Mouse (Mus musculus) limb, embryonic 12.5 days (tissue): Measurements from ENCODE around the gene Tmem40. TPM values are rescaled to one million over a fixed set of nuclear protein-coding genes. Genes with fewer than 3 reads are reported as not detected.

Experiments
- ATAC-seq: fragments of 200-750 bp; cut with Nextera tagmentation; 2 replicates; pipeline ENCODE4 v1.8.0; 2017; ENCODE audit warnings: low read depth, moderate TSS enrichment; ENCODE audit not compliant: insufficient number of reproducible peaks, insufficient read depth, low FRiP score, low TSS enrichment
- H3K27ac ChIP-seq: fragments of 300-500 bp; sonication (generic); 2 replicates; pipeline ENCODE4 v1.5.1; 2016; ENCODE audit warnings: mild to moderate bottlenecking, moderate library complexity
- H3K27me3 ChIP-seq: fragments of 300-500 bp; sonication (generic); 2 replicates; pipeline ENCODE4 v1.6.1; 2016; ENCODE audit warnings: mild to moderate bottlenecking, moderate library complexity
- H3K36me3 ChIP-seq: fragments of 300-500 bp; sonication (generic); 2 replicates; pipeline ENCODE4 v1.6.1; 2016; ENCODE audit warnings: mild to moderate bottlenecking, moderate library complexity
- H3K4me1 ChIP-seq: fragments of 300-500 bp; sonication (generic); replicated peaks from 2 replicates; pipeline ENCODE4 v1.6.1; 2016
- H3K4me2 ChIP-seq: fragments of 300-500 bp; sonication (generic); 2 replicates; pipeline ENCODE4 v1.6.1; 2016; ENCODE audit warnings: mild to moderate bottlenecking, moderate library complexity
- H3K4me3 ChIP-seq: fragments of 300-500 bp; sonication (generic); replicated peaks from 2 replicates; pipeline ENCODE4 v1.5.1; 2016; ENCODE audit warnings: mild to moderate bottlenecking
- H3K9ac ChIP-seq: fragments of 300-500 bp; sonication (generic); replicated peaks from 2 replicates; pipeline ENCODE4 v1.6.1; 2016; ENCODE audit warnings: mild to moderate bottlenecking, moderate library complexity
- H3K9me3 ChIP-seq: fragments of 300-500 bp; sonication (generic); 2 replicates; pipeline ENCODE4 v1.6.1; 2016; ENCODE audit warnings: mild to moderate bottlenecking, moderate library complexity
- WGBS: fragments of 180-500 bp; shearing (Covaris S2); methylation state at CpG from one replicate; pipeline ENCODE4 v1.1.7; 2016; 5-methylcytosine and 5-hydroxymethylcytosine counted together
- polyA plus RNA-seq: library from polyadenylated mRNA; unstranded; fragments of >200 nt; fragmentation: Nextera tagmentation; extraction: Ambion mirVana; gene quantifications from 2 replicates; pipeline ENCODE4 v1.2.1, GENCODE M21; 2016

Gene Tmem40
- polyA plus RNA-seq, 1 experiment from 2014 or later, result 1.7 TPM

- H3K9me3 ChIP-seq, result no peaks in the 10 kb centered on the region
- ATAC-seq, result 0 out of 2 replicates have a peak, but pooled peaks have one; percentile 21
- H3K27me3 ChIP-seq, result no peaks in the 10 kb centered on the region
- H3K4me1 ChIP-seq, result no peaks in the 10 kb centered on the region; the same call in 1 of the 2 replicates
- 85% methylated on average over 34 of the region's 34 CpGs for WGBS
- peaks cover 100% of the 10 kb centered on the region for H3K36me3 ChIP-seq
- peak overlapping the region; percentile 31; the same call in 1 of the 2 replicates for H3K9ac ChIP-seq
- H3K27ac ChIP-seq, result no peak overlapping the region; the same call in 1 of the 2 replicates
- no peak overlapping the region for H3K4me3 ChIP-seq
- H3K4me2 ChIP-seq, result no peak overlapping the region
These were observed 29.9 kb upstream of the Tmem40 start for GRCm38 (mm10) chr6:115791842-115792686.

DNA sequence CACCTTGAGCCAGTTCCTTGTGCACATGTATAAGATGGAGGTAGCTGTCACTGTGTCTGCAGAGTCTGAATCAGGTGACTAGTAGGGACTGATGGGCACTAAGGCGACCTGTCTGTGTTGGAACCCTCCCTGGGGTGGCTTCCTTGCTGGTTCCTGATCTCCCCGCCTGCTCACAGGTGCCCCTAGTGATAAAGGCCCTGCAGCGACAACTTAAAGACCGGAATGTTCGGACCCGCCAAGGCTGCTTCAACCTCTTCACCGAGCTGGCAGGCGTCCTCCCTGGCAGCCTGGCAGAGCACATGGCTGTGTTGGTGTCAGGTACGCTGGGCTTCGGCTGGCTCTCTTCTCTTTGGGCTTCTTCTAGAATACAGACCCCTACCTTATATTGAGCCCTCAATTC is 28.8 kb upstream of the Tmem40 start:
- Histone ChIP-seq H3K36me3 (peaks cover 100% of the 10 kb centered on the region), H3K4me1 (no peaks in the 10 kb centered on the region; the same call in 1 of the 2 replicates), H3K4me2 (no peak overlapping the region), H3K9me3 (no peaks in the 10 kb centered on the region), H3K27me3 (no peaks in the 10 kb centered on the region), H3K9ac (no peak overlapping the region), H3K4me3 (no peak overlapping the region), H3K27ac (no peak overlapping the region)
- ATAC-seq, result no peak
- 90% methylated on average over 10 of the region's 10 CpGs for WGBS

DNA sequence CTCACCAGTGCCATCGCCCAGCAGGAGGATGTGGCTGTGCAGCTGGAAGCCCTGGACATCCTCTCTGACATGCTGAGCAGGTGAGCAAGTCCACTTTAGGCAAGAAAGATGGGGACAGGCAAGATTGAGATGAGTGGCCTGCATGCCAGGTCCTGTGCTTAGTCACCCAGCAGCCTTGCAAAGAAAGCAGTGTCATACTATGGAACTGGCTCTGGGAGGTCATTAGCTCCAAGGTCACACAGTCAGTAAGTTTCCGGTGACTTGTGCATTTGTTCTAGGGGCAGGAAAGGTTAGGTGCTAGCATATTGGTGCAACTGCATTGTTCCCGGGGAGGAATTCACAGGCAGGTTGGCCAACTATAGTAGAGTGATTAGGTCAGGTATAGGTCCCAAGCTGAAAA is 20.6 kb upstream of the Tmem40 start:
- no peaks in the 10 kb centered on the region for H3K27me3 ChIP-seq
- no peaks in the 10 kb centered on the region for H3K9me3 ChIP-seq
- 97% methylated on average over 3 of the region's 3 CpGs for WGBS
- no peak overlapping the region for H3K27ac ChIP-seq
- H3K4me2 ChIP-seq, result no peak overlapping the region
- no peaks in the 10 kb centered on the region for H3K4me1 ChIP-seq
- peaks cover 94% of the 10 kb centered on the region for H3K36me3 ChIP-seq
- ATAC-seq, result no peak
- H3K9ac ChIP-seq, result no peak overlapping the region
- no peak overlapping the region for H3K4me3 ChIP-seq

GRCm38 (mm10) chr6:115776363-115776762 is 14.2 kb upstream of the Tmem40 start:
- H3K36me3 ChIP-seq, result peaks cover 37% of the 10 kb centered on the region
- WGBS, result 64% methylated on average over 9 of the region's 9 CpGs
- H3K4me2 ChIP-seq, result peak overlapping the region; percentile 98
- H3K9me3 ChIP-seq, result no peaks in the 10 kb centered on the region
- 0 out of 2 replicates have a peak overlapping the region, but pooled peaks have one; percentile 18 for H3K9ac ChIP-seq
- ATAC-seq, result no peak
- H3K4me1 ChIP-seq, result peaks cover 20% of the 10 kb centered on the region
- H3K27me3 ChIP-seq, result no peaks in the 10 kb centered on the region
- peak overlapping the region; percentile 79 for H3K4me3 ChIP-seq
- H3K27ac ChIP-seq, result no peak overlapping the region; the same call in 1 of the 2 replicates

DNA sequence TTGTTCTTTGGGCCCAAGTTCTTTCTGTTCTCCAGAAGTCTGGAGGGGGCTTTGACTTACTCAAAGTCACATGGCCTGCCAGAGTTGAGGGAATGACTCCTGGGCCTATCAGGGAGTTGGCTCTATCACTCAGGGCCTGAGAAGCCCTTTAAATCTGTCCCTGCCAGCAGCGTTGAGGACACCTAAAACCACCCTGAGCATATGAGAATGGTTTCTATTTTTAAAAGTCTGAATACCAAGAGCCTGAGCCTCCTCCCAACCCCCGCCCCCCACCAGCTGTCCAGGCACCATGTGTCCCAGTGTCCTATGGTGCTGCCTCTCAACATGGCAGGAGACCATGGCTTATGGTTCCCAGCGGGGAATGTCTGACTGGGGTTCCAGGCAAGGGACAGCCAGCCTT is 13.6 kb upstream of the Tmem40 start:
- WGBS, result 44% methylated on average over 3 of the region's 3 CpGs
- ATAC-seq, result no peak
- no peaks in the 10 kb centered on the region for H3K9me3 ChIP-seq
- no peaks in the 10 kb centered on the region for H3K27me3 ChIP-seq
- H3K36me3 ChIP-seq, result peaks cover 32% of the 10 kb centered on the region
- H3K4me1 ChIP-seq, result peaks cover 20% of the 10 kb centered on the region
- H3K9ac ChIP-seq, result peak overlapping the region; percentile 83
- H3K4me2 ChIP-seq, result peak overlapping the region; percentile 98
- peak overlapping the region; percentile 88; the same call in 1 of the 2 replicates for H3K27ac ChIP-seq
- peak overlapping the region; percentile 79 for H3K4me3 ChIP-seq

DNA sequence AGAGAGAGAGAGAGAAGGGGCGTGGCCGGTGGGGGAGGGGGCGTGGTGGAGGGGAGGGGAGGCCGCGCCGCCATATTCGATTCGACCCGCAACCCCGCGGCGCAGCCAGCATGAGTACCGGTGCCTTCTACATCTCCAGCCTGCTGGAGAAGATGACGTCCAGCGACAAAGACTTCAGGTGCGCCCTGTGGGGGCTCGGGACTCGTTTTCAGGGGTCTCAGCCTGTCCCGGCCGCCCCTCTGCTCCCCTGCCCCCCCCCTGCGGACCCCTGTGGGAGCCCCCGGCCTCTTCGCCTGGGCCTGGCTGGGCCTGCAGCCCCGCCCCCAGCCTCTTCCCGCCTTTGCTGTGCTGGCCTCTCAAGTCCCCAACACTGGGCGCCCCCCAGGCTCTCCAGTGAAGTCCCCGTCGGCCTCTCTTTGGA is 12.3 kb upstream of the Tmem40 start, which contains the start of gene Cand2:
Cand2 (plus strand) TSS at position 38 of the 421 bp plus-strand sequence.
- 2% methylated on average over 16 of the region's 28 CpGs for WGBS
- H3K36me3 ChIP-seq, result peaks cover 19% of the 10 kb centered on the region
- peaks cover 20% of the 10 kb centered on the region for H3K4me1 ChIP-seq
- H3K4me2 ChIP-seq, result peak within 1 kb of the TSS; percentile 98
- H3K4me3 ChIP-seq, result peak within 1 kb of the TSS; percentile 79
- peak; percentile 88 for ATAC-seq
- peak within 1 kb of the TSS; percentile 83 for H3K9ac ChIP-seq
- H3K9me3 ChIP-seq, result no peaks in the 10 kb centered on the region
- H3K27ac ChIP-seq, result peak within 1 kb of the TSS; percentile 88
- no peaks in the 10 kb centered on the region for H3K27me3 ChIP-seq

DNA sequence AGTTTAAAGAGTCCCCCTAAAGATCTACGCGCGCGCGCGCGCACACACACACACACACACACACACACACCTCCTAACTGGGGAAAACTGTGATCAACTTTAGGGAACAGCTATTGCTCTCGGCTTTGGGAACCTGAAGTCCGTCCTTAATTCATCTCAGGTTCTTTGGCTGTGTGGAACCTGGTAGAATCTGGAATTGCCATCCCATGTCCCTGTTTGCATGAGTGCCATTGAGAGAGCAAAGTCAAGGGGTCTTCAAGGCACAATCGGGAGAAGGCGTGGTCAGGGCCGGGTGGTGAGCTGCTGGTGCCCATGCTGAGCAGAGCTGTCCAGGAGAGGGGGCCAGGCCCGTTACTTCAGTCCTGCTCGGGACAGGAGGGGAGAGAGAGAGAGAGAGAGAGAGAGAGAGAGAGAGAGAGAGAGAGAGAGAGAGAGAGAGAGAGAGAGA is 11.8 kb upstream of the Tmem40 start:
- WGBS, result 2% methylated on average over 14 of the region's 14 CpGs
- H3K4me1 ChIP-seq, result peaks cover 20% of the 10 kb centered on the region
- peak; percentile 71; the same call in 1 of the 2 replicates for ATAC-seq
- peak overlapping the region; percentile 51 for H3K9ac ChIP-seq
- no peaks in the 10 kb centered on the region for H3K27me3 ChIP-seq
- peak overlapping the region; percentile 79 for H3K4me3 ChIP-seq
- peaks cover 16% of the 10 kb centered on the region for H3K36me3 ChIP-seq
- H3K9me3 ChIP-seq, result no peaks in the 10 kb centered on the region
- peak overlapping the region; percentile 98 for H3K4me2 ChIP-seq
- H3K27ac ChIP-seq, result peak overlapping the region; percentile 88

GRCm38 (mm10) chr6:115772604-115773003 is 10.4 kb upstream of the Tmem40 start:
- peaks cover 25% of the 10 kb centered on the region for H3K4me1 ChIP-seq
- H3K27ac ChIP-seq, result no peak overlapping the region
- no peak overlapping the region for H3K9ac ChIP-seq
- WGBS, result 75% methylated on average over 1 of the region's 1 CpGs
- no peak overlapping the region for H3K4me3 ChIP-seq
- H3K27me3 ChIP-seq, result no peaks in the 10 kb centered on the region
- H3K9me3 ChIP-seq, result no peaks in the 10 kb centered on the region
- no peak for ATAC-seq
- H3K36me3 ChIP-seq, result 0 out of 2 replicates have a peak, but pooled peaks cover 7% of the 10 kb centered on the region
- H3K4me2 ChIP-seq, result no peak overlapping the region

GRCm38 (mm10) chr6:115772201-115772600 is 10.0 kb upstream of the Tmem40 start:
- ATAC-seq, result no peak
- Histone ChIP-seq H3K27me3 (no peaks in the 10 kb centered on the region), H3K4me3 (no peak overlapping the region), H3K4me1 (peaks cover 25% of the 10 kb centered on the region), H3K27ac (no peak overlapping the region), H3K9ac (no peak overlapping the region), H3K4me2 (no peak overlapping the region), H3K9me3 (no peaks in the 10 kb centered on the region), H3K36me3 (0 out of 2 replicates have a peak, but pooled peaks cover 3% of the 10 kb centered on the region)
- WGBS, result 79% methylated on average over 6 of the region's 6 CpGs

GRCm38 (mm10) chr6:115770852-115771251 is 8.6 kb upstream of the Tmem40 start:
- no peaks in the 10 kb centered on the region for H3K9me3 ChIP-seq
- no peak overlapping the region for H3K4me2 ChIP-seq
- no peak for ATAC-seq
- H3K4me1 ChIP-seq, result peaks cover 11% of the 10 kb centered on the region
- H3K4me3 ChIP-seq, result no peak overlapping the region
- no peak overlapping the region for H3K9ac ChIP-seq
- H3K36me3 ChIP-seq, result no peaks in the 10 kb centered on the region
- 69% methylated on average over 4 of the region's 4 CpGs for WGBS
- no peak overlapping the region for H3K27ac ChIP-seq
- no peaks in the 10 kb centered on the region for H3K27me3 ChIP-seq

GRCm38 (mm10) chr6:115770059-115770670 is 8.0 kb upstream of the Tmem40 start:
- no peaks in the 10 kb centered on the region for H3K36me3 ChIP-seq
- H3K9ac ChIP-seq, result no peak overlapping the region
- H3K4me1 ChIP-seq, result peaks cover 5% of the 10 kb centered on the region
- ATAC-seq, result no peak
- 85% methylated on average over 20 of the region's 20 CpGs for WGBS
- H3K9me3 ChIP-seq, result no peaks in the 10 kb centered on the region
- H3K4me3 ChIP-seq, result no peak overlapping the region
- H3K27me3 ChIP-seq, result no peaks in the 10 kb centered on the region
- H3K27ac ChIP-seq, result no peak overlapping the region
- no peak overlapping the region for H3K4me2 ChIP-seq
